Mouse (Mus musculus) neural tube, postnatal 0 days (tissue): ENCODE results near the gene Mmp17. TPM values are rescaled to one million over a fixed set of nuclear protein-coding genes. Genes with fewer than 3 reads are reported as not detected.

Experiments
- polyA plus RNA-seq: library from polyadenylated mRNA; unstranded; fragments of >200 nt; fragmentation: Nextera tagmentation; extraction: Ambion mirVana; gene quantifications from 2 replicates; pipeline ENCODE4 v1.2.1, GENCODE M21; 2015

Gene Mmp17
- 13.1 and 14.7 TPM in 2 replicates for polyA plus RNA-seq

GRCm38 (mm10) chr5:129583761-129584582 lies at the start of gene Mmp17:
Gene Mmp17, plus strand, starts transcription at chr5:129584169.

Other genes with a start within 250 kb of the Mmp17 start
- gene Sfswap, start 82.9 kb upstream of the Mmp17 start, polyA plus RNA-seq: 46.9 and 54.6 TPM in 2 replicates
- gene Zfp11, start 85.9 kb downstream of the Mmp17 start, polyA plus RNA-seq: 4.5 and 4.6 TPM in 2 replicates
- not detected in 2 replicates for gene Sept14, start 124.3 kb downstream of the Mmp17 start, polyA plus RNA-seq
- gene Mrps17, start 131.3 kb downstream of the Mmp17 start, polyA plus RNA-seq: 163 and 181 TPM in 2 replicates
- gene Nipsnap2, start 140.9 kb downstream of the Mmp17 start, polyA plus RNA-seq: 114 and 122 TPM in 2 replicates
- gene Psph, start 203.3 kb downstream of the Mmp17 start, polyA plus RNA-seq: 50.8 and 50.9 TPM in 2 replicates